Mouse (Mus musculus) gastrocnemius, postnatal 14 days (tissue): ENCODE results near the gene Hc. TPM values are rescaled to one million over a fixed set of nuclear protein-coding genes. Genes with fewer than 3 reads are reported as not detected.

Experiments
- DNase-seq: peaks from one replicate; pipeline ENCODE4 v3.0.0; 2021; ENCODE audit warnings: mixed read lengths
- intact Hi-C: fragments of 180-260 bp; cut with DNase I; formaldehyde crosslinking; loops from one replicate; pipeline ENCODE4 v1.15.1; 2025; ENCODE audit warnings: low total_unique reads
- total RNA-seq, 2 experiments: library from RNA; stranded (reverse); gene quantifications; 2 replicates each; pipeline ENCODE4 v1.2.3; 2021

The Hc gene
- total RNA-seq, 2 experiments from 2014 or later, result not detected

DNA sequence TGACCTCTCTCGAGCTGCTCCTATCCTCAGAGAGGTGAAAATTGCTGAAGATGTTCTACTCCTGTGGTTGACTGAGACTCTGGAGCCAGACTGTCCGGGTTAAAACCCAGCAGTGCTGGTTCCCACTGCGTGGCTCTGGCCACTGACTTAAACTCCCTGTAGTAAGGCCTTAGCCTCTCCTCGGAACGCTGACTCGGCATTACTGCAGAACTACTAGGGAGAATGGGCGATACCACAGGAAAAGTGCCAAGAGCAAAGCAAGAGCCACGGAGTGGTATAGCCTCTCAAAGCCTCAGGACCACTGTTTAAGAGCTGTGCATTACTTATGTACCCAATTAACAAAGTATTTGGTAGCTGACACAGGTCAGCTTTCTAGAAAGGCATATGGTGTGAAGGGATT, 76.4 kb downstream of the Hc start:
- intact Hi-C loops, result no loop called here
- no peak for DNase-seq

DNA sequence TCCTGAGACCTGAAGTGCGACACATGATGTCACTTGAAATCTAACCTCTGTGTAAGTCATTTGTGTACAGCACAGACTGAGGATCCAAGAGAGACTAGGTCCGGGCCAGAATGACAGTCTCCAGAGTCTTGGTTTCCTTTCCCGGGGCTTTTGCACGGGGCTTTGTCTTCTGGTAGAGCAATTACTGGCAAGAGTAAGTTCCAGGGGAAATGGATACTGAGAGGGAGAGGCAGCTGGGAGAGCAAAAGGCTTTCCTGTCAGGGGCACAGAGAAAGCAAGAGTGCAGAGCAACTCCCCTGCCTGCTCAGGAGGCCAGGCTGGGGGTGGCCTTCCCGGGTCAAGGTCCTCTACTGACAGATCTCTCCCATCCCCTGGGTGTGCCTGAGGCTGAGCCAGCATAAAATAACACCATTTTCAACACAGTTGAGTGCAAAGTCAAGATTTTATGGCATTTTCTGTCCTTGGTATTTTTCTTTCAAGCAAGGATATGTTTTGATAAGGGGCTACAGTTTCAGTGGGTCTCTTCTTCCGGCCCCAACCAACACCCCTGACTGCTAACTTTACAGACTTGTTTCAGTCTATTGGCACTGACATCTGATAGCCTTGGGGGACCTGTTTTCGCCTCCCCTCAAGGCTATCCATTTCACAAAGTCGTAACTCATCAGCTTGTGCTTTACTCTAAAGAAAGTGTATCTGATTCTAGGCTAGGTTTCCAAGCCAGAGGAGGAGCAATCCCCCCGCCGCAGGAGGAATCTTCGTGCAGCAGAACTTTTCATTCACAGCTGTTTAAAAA, 78.1 kb downstream of the Hc start:
- intact Hi-C loops, result no loop called here
- peak; percentile 28 for DNase-seq

- DNase-seq, result no peak
- intact Hi-C loops, result no loop called here
These were observed 79.0 kb downstream of the Hc start for GRCm38 (mm10) chr2:34982096-34982724.

DNA sequence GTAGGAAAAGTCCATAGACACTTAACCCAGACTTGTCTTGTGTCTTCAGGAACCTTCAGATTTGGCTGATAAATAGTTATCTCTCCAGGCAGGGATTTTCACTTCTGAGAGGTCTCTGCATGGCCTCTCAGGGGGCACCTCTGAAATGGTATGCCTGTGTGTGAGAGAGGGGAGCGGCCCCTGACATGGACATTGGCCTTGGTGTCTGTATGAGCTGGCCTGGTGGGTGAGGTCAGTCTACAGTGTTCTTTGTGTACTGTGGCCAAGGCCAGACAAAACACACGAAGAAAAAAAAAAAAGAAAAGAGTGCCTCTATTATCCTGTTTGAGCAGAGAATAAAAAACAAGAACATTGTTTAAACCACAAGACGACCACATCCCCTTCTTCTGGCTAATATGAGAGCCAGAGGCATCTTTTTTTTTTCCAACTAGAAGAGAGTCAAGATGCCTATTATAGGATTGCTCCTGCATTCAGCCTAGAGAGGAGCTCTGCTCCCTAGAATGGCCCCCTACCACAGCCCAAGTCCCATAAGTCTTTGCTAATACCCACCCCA, 81.7 kb downstream of the Hc start:
- intact Hi-C loops, result loop anchor here (10.0 kb wide), 1 partner anchor 195 kb away; no protein-coding TSS in a partner anchor
- no peak for DNase-seq

DNA sequence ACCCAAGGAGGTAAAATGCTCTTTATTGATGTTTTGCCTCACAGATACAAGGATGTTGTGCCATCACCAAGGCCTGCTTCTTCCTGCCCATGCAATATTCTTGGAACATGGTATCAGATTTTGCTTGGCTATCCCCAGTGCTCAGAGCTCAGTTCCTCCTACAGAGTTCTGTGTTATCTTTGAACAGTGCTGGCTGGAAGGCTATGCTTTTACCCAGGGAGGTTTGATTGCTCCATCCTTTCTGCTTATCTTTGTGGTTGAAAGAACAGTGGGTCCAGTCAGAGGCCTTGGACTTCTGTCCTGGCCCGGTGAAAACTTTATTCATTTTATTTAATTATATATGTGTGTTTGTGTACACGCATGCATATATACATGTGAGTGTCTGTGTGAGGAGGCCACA, 83.0 kb downstream of the Hc start:
- no peak for DNase-seq

GRCm38 (mm10) chr2:34976945-34977658, 84.1 kb downstream of the Hc start:
- intact Hi-C loops, result loop anchor here (10.0 kb wide), 1 partner anchor 192 kb away; no protein-coding TSS in a partner anchor

More for the DNA sequence above, 83.0 kb downstream of the Hc start:
- intact Hi-C loops, result loop anchor here (10.0 kb wide), 1 partner anchor 193 kb away; no protein-coding TSS in a partner anchor

GRCm38 (mm10) chr2:34976447-34976846, 84.8 kb downstream of the Hc start:
- intact Hi-C loops, result loop anchor here (10.0 kb wide), 1 partner anchor 192 kb away; no protein-coding TSS in a partner anchor
- DNase-seq, result no peak

More at GRCm38 (mm10) chr2:34976945-34977658, 84.1 kb downstream of the Hc start:
- no peak for DNase-seq

DNA sequence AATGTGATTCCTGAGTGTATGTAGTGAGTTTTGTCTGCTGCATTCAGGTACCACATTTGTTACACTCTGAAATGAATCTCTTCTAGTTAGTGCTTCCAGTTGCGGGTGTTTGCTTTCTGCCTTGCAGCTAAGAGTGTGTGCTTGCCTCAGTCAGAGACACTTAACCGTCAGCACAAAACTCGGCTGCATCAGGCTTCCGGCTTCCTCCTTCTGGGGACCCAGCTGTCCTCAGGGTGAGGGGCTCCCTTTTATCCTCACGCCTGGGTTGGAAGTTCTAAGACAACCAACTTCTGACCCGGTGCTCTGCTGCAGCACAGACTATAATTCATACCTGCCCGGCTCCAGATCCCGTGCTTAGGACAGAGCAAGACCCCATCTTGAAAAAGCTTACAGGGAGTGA, 88.2 kb downstream of the Hc start:
- no peak for DNase-seq
- intact Hi-C loops, result loop anchor here (10.0 kb wide), 1 partner anchor 188 kb away; no protein-coding TSS in a partner anchor

DNA sequence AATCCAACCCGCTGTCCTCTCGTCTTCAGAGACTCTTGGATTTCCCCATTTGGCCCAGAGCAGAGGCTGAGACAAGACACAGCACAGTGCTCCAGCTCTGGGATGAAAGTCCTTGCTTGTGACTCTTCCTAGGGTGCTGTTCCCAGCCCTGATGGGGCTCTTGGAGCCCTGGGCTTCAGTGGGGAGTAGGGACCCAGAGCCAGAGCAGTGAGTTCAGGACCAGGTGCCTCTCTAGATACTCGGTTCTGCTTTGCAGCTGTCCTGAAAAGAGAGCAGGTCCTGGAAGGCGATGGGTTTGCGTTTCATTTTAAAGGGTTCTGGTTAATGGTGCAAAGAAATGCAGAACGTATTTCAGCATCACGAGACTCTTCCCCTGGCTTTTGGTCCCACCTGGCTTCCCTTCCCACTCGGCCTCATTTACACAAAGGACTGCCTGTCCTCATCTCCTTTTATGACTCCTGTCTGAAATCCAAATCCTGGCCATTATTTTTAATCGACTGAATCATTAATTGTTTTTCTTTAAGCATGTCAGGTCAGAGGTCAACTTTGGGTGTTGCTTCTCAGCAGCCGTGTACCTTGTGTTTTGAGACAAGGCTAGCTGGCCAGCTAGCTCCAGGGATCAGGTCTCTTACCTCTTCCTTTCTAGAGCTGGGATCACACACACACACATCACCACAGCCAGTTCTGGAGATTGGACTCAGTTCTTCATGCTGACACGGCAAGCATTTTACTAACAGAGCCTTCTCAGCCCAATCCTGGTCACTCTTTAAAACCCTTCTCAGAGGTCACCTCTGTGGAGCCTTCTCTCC, 90.0 kb downstream of the Hc start:
- intact Hi-C loops, result loop anchor here (10.0 kb wide), 1 partner anchor 186 kb away; no protein-coding TSS in a partner anchor
- no peak for DNase-seq

GRCm38 (mm10) chr2:34970092-34970750, 91.0 kb downstream of the Hc start:
- intact Hi-C loops, result loop anchor here (10.0 kb wide), 1 partner anchor 185 kb away; no protein-coding TSS in a partner anchor
- DNase-seq, result peak; percentile 82

- intact Hi-C loops, result no loop called here
- DNase-seq, result no peak
These were observed 92.1 kb downstream of the Hc start for GRCm38 (mm10) chr2:34969166-34969565.

- no peak for DNase-seq
- intact Hi-C loops, result no loop called here
These were observed 94.8 kb downstream of the Hc start for GRCm38 (mm10) chr2:34966243-34966934.

DNA sequence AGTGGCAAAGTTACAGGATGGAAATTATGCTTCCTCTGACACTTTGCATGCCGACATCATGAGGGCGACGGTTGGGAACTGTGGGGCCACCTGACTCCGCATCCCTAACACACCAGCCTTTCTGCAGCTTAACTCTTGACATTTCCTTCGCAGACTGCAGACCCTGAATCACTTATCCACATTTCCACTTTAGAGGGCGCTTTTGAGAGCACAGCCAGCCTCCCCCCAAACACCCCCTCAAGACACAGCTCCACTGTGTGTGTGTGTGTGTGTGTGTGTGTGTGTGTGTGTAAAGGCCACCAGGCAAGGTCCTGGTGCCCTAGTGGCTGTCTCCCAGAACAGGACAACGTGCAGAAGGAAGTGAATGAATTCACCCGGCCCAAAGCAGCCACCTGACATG, 95.4 kb downstream of the Hc start:
- intact Hi-C loops, result no loop called here

GRCm38 (mm10) chr2:34965293-34965692, 95.9 kb downstream of the Hc start:
- intact Hi-C loops, result no loop called here
- peak; percentile 43 for DNase-seq

More for the DNA sequence above, 95.4 kb downstream of the Hc start:
- no peak for DNase-seq

GRCm38 (mm10) chr2:34964651-34965050, 96.6 kb downstream of the Hc start:
- no peak for DNase-seq
- intact Hi-C loops, result no loop called here

DNA sequence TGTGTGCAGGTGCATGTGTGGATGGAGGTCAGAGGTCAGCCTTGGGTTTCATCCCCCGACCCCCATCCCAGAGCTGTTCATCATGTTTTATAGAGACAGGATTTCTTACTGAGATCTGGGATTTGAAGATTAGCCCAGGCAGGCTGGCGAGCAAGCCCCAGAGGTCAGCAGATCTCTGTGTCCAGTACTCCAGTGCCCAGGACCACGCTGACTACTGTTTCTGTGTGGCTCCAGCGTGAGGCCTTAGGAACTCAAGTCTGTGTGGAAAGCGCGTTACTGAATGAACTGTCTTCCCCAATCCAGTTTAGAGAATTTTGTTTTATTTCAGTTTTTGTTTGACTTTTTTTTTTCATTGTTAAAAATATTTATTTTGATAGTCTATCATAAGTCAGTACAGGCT, 97.0 kb downstream of the Hc start:
- no peak for DNase-seq
- intact Hi-C loops, result no loop called here

- intact Hi-C loops, result no loop called here
- no peak for DNase-seq
These were observed 97.8 kb downstream of the Hc start for GRCm38 (mm10) chr2:34963371-34963956.
